ENCODE assay signal across 9 mouse cellular contexts in genomic region chr1:107598476-107598875, GRCm38 (mm10). TPM values are rescaled to one million over a fixed set of nuclear protein-coding genes. Genes with fewer than 3 reads are reported as not detected.
DNase-seq lines count a peak whose midpoint lies in the region; ATAC-seq and TF ChIP-seq lines count a peak whose summit lies in the region.
"Had no signal": no experiment of that assay in that cellular context is flagged by ENCODE, and none has a peak within 500 bp of the region (broad histone marks: within the 10 kb centered on the region; RNA-seq: fewer than 3 reads in every experiment).

No protein-coding gene starts in this region.

- no peak overlapping the region for H3K4me2 ChIP-seq in heart, embryonic 11.5 days
- no peak overlapping the region for H3K4me2 ChIP-seq in hindbrain, postnatal 0 days (ENCODE audit: low read depth, low read length)
- H3K4me2 ChIP-seq: lung, embryonic 15.5 days had no signal

- no peaks in the 10 kb centered on the region for H3K27me3 ChIP-seq in heart, embryonic 11.5 days (ENCODE audit: control insufficient read depth, insufficient read depth, low read length)
- H3K27me3 ChIP-seq in hindbrain, postnatal 0 days (ENCODE audit: insufficient read depth, low read length) = no peaks in the 10 kb centered on the region
- H3K27me3 ChIP-seq: lung, embryonic 15.5 days had no signal

- no peaks in the 10 kb centered on the region for H3K9me3 ChIP-seq in heart, embryonic 11.5 days (replicated peaks; ENCODE audit: control insufficient read depth, low read length)
- H3K9me3 ChIP-seq in hindbrain, postnatal 0 days (ENCODE audit: low read length) = no peaks in the 10 kb centered on the region
- H3K9me3 ChIP-seq: lung, embryonic 15.5 days had no signal

- ATAC-seq in heart, embryonic 11.5 days (replicated peaks; ENCODE audit: insufficient number of reproducible peaks, low FRiP score, low TSS enrichment) = no peak
- ATAC-seq in hindbrain, postnatal 0 days = no peak

- peak; percentile 69 for TF ChIP-seq CTCF in hindbrain, postnatal 0 days (IDR thresholded peaks at IDR 0.05; ENCODE audit: low read depth)

- peak; percentile 7 for DNase-seq in heart, postnatal 10 days
- peak; percentile 32 for DNase-seq in right cerebral cortex, adult 18-20 months
- DNase-seq in right cerebral cortex, postnatal 25 days = no peak
- DNase-seq in hindbrain, postnatal 0 days (ENCODE audit: low spot score) = peak; percentile 66
- DNase-seq in spleen, postnatal 14 days (ENCODE audit: low spot score in 2 of 2) = no peak
- no peak for DNase-seq in gastrocnemius, postnatal 25 days
- DNase-seq in adrenal gland, adult 8-10 months = no peak

- H3K9ac ChIP-seq in heart, embryonic 11.5 days (ENCODE audit: low read depth, low read length) = no peak overlapping the region
- no peak overlapping the region for H3K9ac ChIP-seq in hindbrain, postnatal 0 days (replicated peaks; ENCODE audit: low read length)
- H3K9ac ChIP-seq: lung, embryonic 15.5 days had no signal

- H3K27ac ChIP-seq in heart, embryonic 11.5 days (ENCODE audit: low read depth, low read length) = no peak overlapping the region
- no peak overlapping the region for H3K27ac ChIP-seq in hindbrain, postnatal 0 days
- H3K27ac ChIP-seq: lung, embryonic 15.5 days had no signal

- H3K36me3 ChIP-seq in heart, embryonic 11.5 days (ENCODE audit: control insufficient read depth, insufficient read depth, low read length) = no peaks in the 10 kb centered on the region
- H3K36me3 ChIP-seq in hindbrain, postnatal 0 days (ENCODE audit: insufficient read depth, low read length) = no peaks in the 10 kb centered on the region
- H3K36me3 ChIP-seq: lung, embryonic 15.5 days had no signal

- no peaks in the 10 kb centered on the region for H3K4me1 ChIP-seq in heart, embryonic 11.5 days (ENCODE audit: control insufficient read depth, insufficient read depth, low read length)
- H3K4me1 ChIP-seq in hindbrain, postnatal 0 days (ENCODE audit: insufficient read depth, low read length) = no peaks in the 10 kb centered on the region
- H3K4me1 ChIP-seq: lung, embryonic 15.5 days had no signal

- intact Hi-C loops in heart, postnatal 10 days (cut with DNase I) = loop anchor here (2.0 to 10.0 kb wide), 2 partner anchors 34 to 354 kb away; no protein-coding TSS in a partner anchor

- H3K4me3 ChIP-seq in heart, embryonic 11.5 days (ENCODE audit: low read depth, low read length) = no peak overlapping the region
- H3K4me3 ChIP-seq in hindbrain, postnatal 0 days (ENCODE audit: low read length) = no peak overlapping the region
- H3K4me3 ChIP-seq: lung, embryonic 15.5 days had no signal

RNA-seq across cellular contexts. Expression of gene Serpinb8, which starts 8.7 kb away (rescaled TPM):
- 1 to 10 TPM; 3.1 to 6.3 TPM for total RNA-seq in heart, postnatal 10 days (2021)
- 1.5 and 1.6 TPM in 2 replicates for polyA plus RNA-seq in heart, embryonic 11.5 days (2014; fragmentation: Nextera tagmentation; extraction: Ambion mirVana)
- total RNA-seq in hindbrain, postnatal 0 days (2014; rRNA removed) = 0.11 and 0.42 TPM in 2 replicates
- 0.91 and 1.2 TPM in 2 replicates for polyA plus RNA-seq in hindbrain, postnatal 0 days (2015; fragmentation: Nextera tagmentation; extraction: Ambion mirVana)
- total RNA-seq in gastrocnemius, postnatal 25 days (2021) = 1 to 10 TPM; 3.4 to 3.5 TPM
- 1 to 10 TPM; 2.8 to 5.1 (median 3.6) TPM for total RNA-seq in adrenal gland, adult 8-10 months (2022)

Comparison
In these comparisons a context has a peak if more than half of its experiments do, and no peak if none do; other contexts are left out.
1. DNase-seq: peak in heart, postnatal 10 days (2 of 2), right cerebral cortex, adult 18-20 months (single experiment) and hindbrain, postnatal 0 days (single experiment); none in right cerebral cortex, postnatal 25 days (single experiment), spleen, postnatal 14 days (0 of 2), gastrocnemius, postnatal 25 days (single experiment) and adrenal gland, adult 8-10 months (single experiment).